In the genomic region with DNA sequence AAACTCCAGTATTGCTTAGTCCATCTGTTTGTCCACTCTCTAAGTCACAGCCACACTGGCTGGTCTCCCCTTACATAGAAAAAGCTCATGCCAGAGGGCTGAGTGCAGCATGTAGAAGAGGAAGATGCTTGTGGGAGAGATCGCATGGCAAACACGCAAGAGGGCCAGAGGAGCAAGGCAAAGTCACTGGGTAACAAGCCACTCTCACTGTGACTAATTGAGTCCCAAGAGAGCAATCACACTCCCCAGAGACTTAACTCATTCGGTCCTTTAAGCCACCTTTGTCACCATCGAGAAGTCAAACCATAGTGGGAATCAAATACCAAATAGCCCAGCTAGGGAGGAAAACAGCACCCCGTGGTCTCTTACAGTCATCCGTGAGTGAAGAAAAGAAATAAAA, we compare ENCODE assay signal across 26 mouse cellular contexts. TPM values are rescaled to one million over a fixed set of nuclear protein-coding genes. Genes with fewer than 3 reads are reported as not detected.
DNase-seq lines count a peak whose midpoint lies in the region; ATAC-seq and TF ChIP-seq lines count a peak whose summit lies in the region.
"Had no signal": no experiment of that assay in that cellular context is flagged by ENCODE, and none has a peak within 500 bp of the region (broad histone marks: within the 10 kb centered on the region; RNA-seq: fewer than 3 reads in every experiment).

No protein-coding gene starts in this region.

- H3K4me3 ChIP-seq in spleen, adult 2 months (ENCODE audit: extremely low read depth, insufficient read depth, insufficient read length): no peak overlapping the region
- no peak overlapping the region for H3K4me3 ChIP-seq in ES-Bruce4 (ENCODE audit: low read depth, low read length)
- no peak overlapping the region for H3K4me3 ChIP-seq in midbrain, embryonic 13.5 days (replicated peaks)
- H3K4me3 ChIP-seq: heart, embryonic 10.5 days; hindbrain, embryonic 13.5 days; intestine, embryonic 15.5 days had no signal

- no peaks in the 10 kb centered on the region for H3K27me3 ChIP-seq in spleen, adult 2 months (ENCODE audit: control insufficient read depth, insufficient read depth, low read length)
- H3K27me3 ChIP-seq in ES-Bruce4 (ENCODE audit: control insufficient read depth, insufficient read depth, low read length, poor library complexity, severe bottlenecking): no peaks in the 10 kb centered on the region
- H3K27me3 ChIP-seq in midbrain, embryonic 13.5 days: 0 out of 2 replicates have a peak, but pooled peaks cover 3% of the 10 kb centered on the region
- H3K27me3 ChIP-seq: intestine, embryonic 15.5 days had no signal

- TF ChIP-seq CTCF in spleen, adult 2 months (IDR thresholded peaks at IDR 0.05; ENCODE audit: extremely low read depth, insufficient read depth, insufficient read length, insufficient replicate concordance): no peak
- TF ChIP-seq CTCF in ES-Bruce4 (IDR thresholded peaks at IDR 0.05; ENCODE audit: low read depth, low read length): no peak

- H3K27ac ChIP-seq in spleen, adult 2 months (ENCODE audit: insufficient read depth, low read length): no peak overlapping the region
- peak overlapping the region; percentile 100 for H3K27ac ChIP-seq in ES-Bruce4 (ENCODE audit: insufficient read depth, low read length)
- no peak overlapping the region for H3K27ac ChIP-seq in midbrain, embryonic 13.5 days
- H3K27ac ChIP-seq: heart, embryonic 10.5 days; hindbrain, embryonic 13.5 days; hindbrain, postnatal 0 days; intestine, embryonic 15.5 days had no signal

- H3K9ac ChIP-seq in ES-Bruce4 (ENCODE audit: low read depth, poor library complexity, severe bottlenecking): peak overlapping the region; percentile 58
- no peak overlapping the region for H3K9ac ChIP-seq in midbrain, embryonic 13.5 days (replicated peaks)
- H3K9ac ChIP-seq: hindbrain, embryonic 13.5 days; intestine, embryonic 15.5 days had no signal

- TF ChIP-seq EP300 in ES-Bruce4 (IDR thresholded peaks at IDR 0.05; ENCODE audit: insufficient read depth, low read depth, low read length): no peak

- WGBS in spleen, adult 2 months: 46% methylated on average over 6 of the region's 6 CpGs
- 80% methylated on average over 6 of the region's 6 CpGs for WGBS in midbrain, embryonic 13.5 days

- peaks cover 14% of the 10 kb centered on the region for H3K4me1 ChIP-seq in spleen, adult 2 months (ENCODE audit: control insufficient read depth, insufficient read depth, insufficient read length)
- peaks cover 19% of the 10 kb centered on the region for H3K4me1 ChIP-seq in ES-Bruce4 (ENCODE audit: control insufficient read depth, insufficient read depth, low read length)
- peaks cover 10% of the 10 kb centered on the region for H3K4me1 ChIP-seq in midbrain, embryonic 13.5 days (replicated peaks)
- H3K4me1 ChIP-seq: heart, embryonic 10.5 days; intestine, embryonic 15.5 days had no signal

- ATAC-seq in midbrain, embryonic 13.5 days: no peak
- ATAC-seq: activated CD4-positive, CD25-positive, alpha-beta regulatory T cell, adult 4 months; CD4-positive, CD25-positive, alpha-beta regulatory T cell, adult 4 months; forebrain, embryonic 16.5 days; hindbrain, postnatal 0 days; intestine, embryonic 15.5 days had no signal

- no peaks in the 10 kb centered on the region for H3K36me3 ChIP-seq in spleen, adult 2 months (ENCODE audit: control insufficient read depth, insufficient read depth, low read length)
- H3K36me3 ChIP-seq in ES-Bruce4 (ENCODE audit: control insufficient read depth, insufficient read depth, low read length, poor library complexity, severe bottlenecking): no peaks in the 10 kb centered on the region
- no peaks in the 10 kb centered on the region for H3K36me3 ChIP-seq in midbrain, embryonic 13.5 days
- H3K36me3 ChIP-seq: heart, embryonic 10.5 days; hindbrain, embryonic 13.5 days; intestine, embryonic 15.5 days had no signal

- no peak overlapping the region for H3K4me2 ChIP-seq in midbrain, embryonic 13.5 days (replicated peaks)
- H3K4me2 ChIP-seq: hindbrain, embryonic 13.5 days; intestine, embryonic 15.5 days had no signal

- no peak for TF ChIP-seq POLR2A in spleen, adult 2 months (IDR thresholded peaks at IDR 0.05; ENCODE audit: low read depth, low read length)
- no peak for TF ChIP-seq POLR2A in ES-Bruce4 (IDR thresholded peaks at IDR 0.05; ENCODE audit: insufficient read depth, low read length)

- DNase-seq in spleen, adult 2 months (ENCODE audit: low read depth in 1 of 2, low spot score in 2 of 2): peak; percentile 24 to 50
- no peak for DNase-seq in spleen, adult 12 weeks (ENCODE audit: low spot score)
- DNase-seq in A20 (ENCODE audit: low read depth, low spot score) (peak; percentile 80), adipocyte (ENCODE audit: low spot score) (peak; percentile 20)
- no peak for DNase-seq in layer of hippocampus, adult 8-10 months (ENCODE audit: low spot score in 2 of 2)
- DNase-seq in cerebellum, postnatal 4 days (ENCODE audit: low spot score in 2 of 2): no peak
- DNase-seq: adrenal gland, adult 2 months; adrenal gland, postnatal 25 days; cerebellum, adult 18-20 months; cerebellum, adult 9-11 months; cerebellum, postnatal 36 days; gastrocnemius, postnatal 10 days; heart, adult 18-20 months; heart, postnatal 10 days had no signal

- H3K9me3 ChIP-seq in ES-Bruce4 (replicated peaks; ENCODE audit: control insufficient read depth, insufficient read depth, low read length, poor library complexity, severe bottlenecking): no peaks in the 10 kb centered on the region
- no peaks in the 10 kb centered on the region for H3K9me3 ChIP-seq in midbrain, embryonic 13.5 days
- H3K9me3 ChIP-seq: heart, embryonic 10.5 days; hindbrain, embryonic 13.5 days; intestine, embryonic 15.5 days had no signal

RNA-seq across cellular contexts. Expression of gene Vwa3b, which starts 38.2 kb away (rescaled TPM):
- polyA plus RNA-seq in spleen, adult 2 months (2012; rRNA removed): 0.21 and 0.23 TPM in 2 replicates
- polyA plus RNA-seq in ES-Bruce4 (2011; ENCODE audit: insufficient read depth, insufficient read length, low read depth, missing spikeins): 10.8 and 12.6 TPM in 2 replicates
- 0.28 and 0.54 TPM in 2 replicates for polyA plus RNA-seq in midbrain, embryonic 13.5 days (2015; fragmentation: Nextera tagmentation; extraction: Ambion mirVana)
- 10 to 100 TPM; 14.7 to 18.5 (median 17.7) TPM for total RNA-seq in layer of hippocampus, adult 8-10 months (2022)
- total RNA-seq: hematopoietic stem cell, adult 5-6 weeks; MEL had no signal
- polyA plus RNA-seq: adrenal gland, adult 2 months; forebrain, embryonic 11.5 days; heart, embryonic 10.5 days had no signal

RNA-seq across cellular contexts. Expression of gene Tmem131, which starts 44.7 kb away (rescaled TPM):
- polyA plus RNA-seq in spleen, adult 2 months (2012; rRNA removed): 23.7 and 26.5 TPM in 2 replicates
- polyA plus RNA-seq in ES-Bruce4 (2011; ENCODE audit: insufficient read depth, insufficient read length, low read depth, missing spikeins): 77.1 and 77.7 TPM in 2 replicates
- polyA plus RNA-seq in midbrain, embryonic 13.5 days (2015; fragmentation: Nextera tagmentation; extraction: Ambion mirVana): 12.6 and 13.2 TPM in 2 replicates
- 10 to 100 TPM; 52.5 to 65.2 (median 58.2) TPM for total RNA-seq in layer of hippocampus, adult 8-10 months (2022)

Comparison
In these comparisons a context has a peak if more than half of its experiments do, and no peak if none do; other contexts are left out.
1. DNase-seq: peak in spleen, adult 2 months (2 of 2), A20 (single experiment) and adipocyte (single experiment); none in spleen, adult 12 weeks (single experiment), layer of hippocampus, adult 8-10 months (0 of 2) and cerebellum, postnatal 4 days (0 of 2).